Mouse (Mus musculus): ENCODE measurements at regions not wholly inside any gene's neighbourhood (a gene's known extent, or its start where the extent isn't known, plus 50 kb on each side); places are given as distances from the start of the nearest gene placed in this dataset.
A peak's percentile ranks its signal among the peaks of the same experiment; 100 is the strongest.

DNA sequence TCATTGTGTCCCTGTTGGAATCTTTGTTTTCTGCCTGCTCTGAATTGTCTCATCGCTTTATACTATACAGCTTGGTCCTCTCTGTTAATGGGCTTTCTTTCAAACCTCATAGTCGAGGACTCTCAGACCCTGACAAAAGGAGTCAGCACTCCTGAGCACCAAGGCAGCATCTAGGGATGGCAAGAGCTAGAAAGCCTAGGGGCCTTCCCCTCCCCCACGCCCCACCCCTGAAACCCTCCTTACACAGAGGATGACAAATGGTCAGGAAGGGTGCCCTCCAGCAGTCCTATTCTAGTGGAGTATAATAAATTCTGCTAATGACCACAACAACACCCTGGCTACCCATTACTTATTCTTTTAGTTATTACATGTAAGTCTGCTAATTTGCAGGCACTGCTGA is 74.4 kb downstream of the Tbx19 start:
- Histone ChIP-seq H3K4me1 (no peaks in the 10 kb centered on the region), H3K36me3 (replicated peaks) (no peaks in the 10 kb centered on the region), H3K9me3 (no peaks in the 10 kb centered on the region), H3K4me2 (no peak overlapping the region), H3K27ac (no peak overlapping the region), H3K4me3 (replicated peaks) (no peak overlapping the region), H3K9ac (no peak overlapping the region), H3K27me3 (no peaks in the 10 kb centered on the region)
- no peak for ATAC-seq (ENCODE audit: low FRiP score)
- WGBS = 69% methylated on average over 3 of the region's 3 CpGs

DNA sequence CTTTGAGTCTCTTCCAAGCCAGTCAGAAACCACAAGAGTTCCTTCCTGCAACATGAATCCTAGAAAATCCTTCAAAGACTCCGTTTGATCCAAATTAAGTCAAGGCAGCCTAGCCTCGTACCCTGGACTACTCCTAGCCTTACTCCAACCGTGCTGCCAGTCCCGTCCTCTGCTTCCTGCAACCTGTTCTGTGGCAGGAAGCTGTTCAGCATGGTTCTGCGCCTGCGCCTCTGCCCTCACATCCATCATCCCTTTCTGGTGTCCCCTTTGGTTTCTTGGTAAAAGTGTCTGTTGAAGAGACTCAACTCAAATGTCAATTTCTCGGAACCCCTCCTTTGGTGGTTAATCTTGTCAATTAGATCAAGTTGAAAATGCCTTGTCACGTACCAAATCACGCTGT is 75.8 kb downstream of the Tbx19 start:
- WGBS = 88% methylated on average over 9 of the region's 9 CpGs

DNA sequence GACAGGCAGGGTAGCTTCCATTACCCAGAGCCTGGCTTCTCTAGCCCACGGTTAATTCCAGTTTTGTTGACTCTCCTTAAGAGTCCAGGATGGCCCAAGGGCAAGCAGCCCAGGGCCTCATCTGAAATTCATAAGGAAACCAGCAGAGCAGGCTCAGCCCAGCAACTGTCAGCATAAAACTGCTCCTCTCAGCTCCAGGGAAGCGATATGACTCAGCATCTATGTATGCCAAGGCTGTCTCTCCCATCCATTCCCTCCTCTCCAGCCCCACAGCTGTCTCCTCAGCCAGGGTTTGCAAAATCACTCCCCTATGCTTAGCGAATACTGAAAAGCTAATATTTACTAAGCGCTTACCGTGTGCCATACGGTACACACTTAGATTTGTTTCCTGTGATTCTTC is 76.4 kb downstream of the Tbx19 start:
- WGBS = 89% methylated on average over 6 of the region's 6 CpGs
- no peak for ATAC-seq (ENCODE audit: low FRiP score)
- no peak overlapping the region for H3K4me2 ChIP-seq
- H3K27me3 ChIP-seq = no peaks in the 10 kb centered on the region
- H3K4me3 ChIP-seq (replicated peaks) = no peak overlapping the region
- H3K9me3 ChIP-seq = no peaks in the 10 kb centered on the region
- no peaks in the 10 kb centered on the region for H3K36me3 ChIP-seq (replicated peaks)
- H3K27ac ChIP-seq = no peak overlapping the region
- H3K9ac ChIP-seq = no peak overlapping the region
- H3K4me1 ChIP-seq = no peaks in the 10 kb centered on the region

More for the DNA sequence above, 75.8 kb downstream of the Tbx19 start:
- Histone ChIP-seq H3K4me1 (no peaks in the 10 kb centered on the region), H3K36me3 (replicated peaks) (no peaks in the 10 kb centered on the region), H3K27me3 (no peaks in the 10 kb centered on the region), H3K27ac (no peak overlapping the region), H3K9ac (no peak overlapping the region), H3K4me2 (no peak overlapping the region), H3K4me3 (replicated peaks) (no peak overlapping the region), H3K9me3 (no peaks in the 10 kb centered on the region)
- no peak for ATAC-seq (ENCODE audit: low FRiP score)

DNA sequence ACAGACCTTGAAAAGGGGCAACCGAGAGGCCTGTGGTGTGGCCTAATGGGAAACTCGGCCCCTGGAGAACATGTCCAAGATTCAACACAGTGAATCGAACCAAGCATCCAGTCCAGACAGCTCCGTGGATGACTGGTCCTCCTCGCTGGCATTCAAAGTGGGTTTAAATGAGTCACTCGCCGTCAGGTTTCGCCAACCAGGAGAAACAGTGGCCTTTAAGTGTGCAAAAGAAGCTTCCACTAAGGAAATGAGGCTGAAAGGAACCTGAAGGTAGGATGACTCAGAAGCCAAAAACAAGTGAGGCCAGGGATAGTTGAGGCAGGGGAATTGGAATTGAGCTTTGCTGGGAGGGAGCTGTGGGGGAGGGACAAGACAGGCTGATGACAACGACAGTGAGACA is 80.2 kb downstream of the Tbx19 start:
- no peak for ATAC-seq (ENCODE audit: low FRiP score)
- Histone ChIP-seq H3K9ac (no peak overlapping the region), H3K4me3 (replicated peaks) (no peak overlapping the region), H3K27ac (no peak overlapping the region), H3K9me3 (no peaks in the 10 kb centered on the region), H3K27me3 (no peaks in the 10 kb centered on the region), H3K36me3 (replicated peaks) (no peaks in the 10 kb centered on the region), H3K4me1 (peaks cover 10% of the 10 kb centered on the region), H3K4me2 (no peak overlapping the region)
- 95% methylated on average over 9 of the region's 9 CpGs for WGBS

DNA sequence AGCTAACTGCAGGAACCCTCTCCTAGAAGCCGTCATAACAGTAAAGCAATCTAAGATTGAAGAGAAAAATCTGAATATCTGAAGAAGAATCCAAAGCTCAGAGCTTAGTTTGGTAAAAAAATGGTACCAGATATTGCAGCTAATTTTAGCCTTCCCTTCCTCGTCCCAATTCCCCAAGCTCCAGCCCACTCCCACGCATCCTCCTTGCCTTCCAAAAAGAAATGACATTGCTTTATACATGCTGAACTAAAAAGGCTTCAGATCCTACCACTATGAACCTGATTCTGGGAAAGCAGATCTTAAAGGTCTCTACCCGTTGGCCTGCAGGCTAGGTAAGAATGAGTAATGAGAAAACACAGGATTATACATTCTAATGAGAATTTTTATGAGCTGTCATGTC is 83.3 kb downstream of the Tbx19 start:
- WGBS = 76% methylated on average over 4 of the region's 4 CpGs
- H3K36me3 ChIP-seq (replicated peaks) = no peaks in the 10 kb centered on the region
- no peaks in the 10 kb centered on the region for H3K27me3 ChIP-seq
- H3K4me1 ChIP-seq = peaks cover 19% of the 10 kb centered on the region
- no peaks in the 10 kb centered on the region for H3K9me3 ChIP-seq
- no peak overlapping the region for H3K9ac ChIP-seq
- no peak overlapping the region for H3K4me3 ChIP-seq (replicated peaks)
- H3K4me2 ChIP-seq = no peak overlapping the region
- H3K27ac ChIP-seq = no peak overlapping the region
- ATAC-seq (ENCODE audit: low FRiP score) = no peak

DNA sequence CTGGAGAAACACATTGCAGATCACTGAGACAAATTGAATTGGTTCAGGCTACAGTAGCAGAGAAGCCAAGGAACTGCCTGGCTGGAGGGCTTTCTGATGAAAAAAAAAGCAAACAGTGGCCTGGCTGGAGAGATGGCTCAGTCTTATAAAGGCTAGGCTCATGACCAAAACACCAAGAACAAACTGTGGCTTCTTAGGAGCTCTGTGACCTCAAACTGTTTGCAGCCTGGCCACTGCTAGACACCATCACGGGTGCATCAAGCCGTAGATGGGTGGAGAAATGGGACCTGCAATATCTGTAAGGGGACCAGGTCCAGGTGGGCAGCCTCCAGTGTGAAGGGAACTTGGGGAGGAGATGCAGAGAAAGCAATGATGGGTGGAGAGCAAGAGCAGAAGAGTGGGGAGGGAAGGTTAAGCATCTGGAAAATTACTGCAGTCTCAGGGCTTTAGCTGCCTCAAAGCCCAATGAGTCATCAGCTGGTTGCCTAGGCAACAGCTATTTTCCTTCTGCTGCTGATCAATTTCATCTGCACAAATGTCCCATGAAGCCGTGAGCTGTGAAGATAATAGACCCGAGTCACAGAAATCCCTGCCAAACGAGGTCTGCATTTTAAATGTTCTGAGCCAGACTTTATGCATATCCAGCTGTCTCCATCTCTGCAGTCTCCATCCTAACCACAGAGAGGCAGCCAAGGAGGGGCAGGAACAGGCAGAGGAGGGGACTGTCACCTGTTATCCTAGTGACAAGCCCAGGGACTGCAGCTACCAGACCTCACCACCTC is 85.1 kb downstream of the Tbx19 start:
- 34% methylated on average over 5 of the region's 5 CpGs for WGBS
- no peak overlapping the region for H3K4me3 ChIP-seq (replicated peaks)
- peak overlapping the region; percentile 18; the same call in 1 of the 2 replicates for H3K4me2 ChIP-seq
- H3K4me1 ChIP-seq = peaks cover 19% of the 10 kb centered on the region
- H3K9me3 ChIP-seq = no peaks in the 10 kb centered on the region
- ATAC-seq (ENCODE audit: low FRiP score) = peak; percentile 88
- H3K36me3 ChIP-seq (replicated peaks) = no peaks in the 10 kb centered on the region
- H3K27me3 ChIP-seq = no peaks in the 10 kb centered on the region
- H3K27ac ChIP-seq = peak overlapping the region; percentile 82
- no peak overlapping the region for H3K9ac ChIP-seq

DNA sequence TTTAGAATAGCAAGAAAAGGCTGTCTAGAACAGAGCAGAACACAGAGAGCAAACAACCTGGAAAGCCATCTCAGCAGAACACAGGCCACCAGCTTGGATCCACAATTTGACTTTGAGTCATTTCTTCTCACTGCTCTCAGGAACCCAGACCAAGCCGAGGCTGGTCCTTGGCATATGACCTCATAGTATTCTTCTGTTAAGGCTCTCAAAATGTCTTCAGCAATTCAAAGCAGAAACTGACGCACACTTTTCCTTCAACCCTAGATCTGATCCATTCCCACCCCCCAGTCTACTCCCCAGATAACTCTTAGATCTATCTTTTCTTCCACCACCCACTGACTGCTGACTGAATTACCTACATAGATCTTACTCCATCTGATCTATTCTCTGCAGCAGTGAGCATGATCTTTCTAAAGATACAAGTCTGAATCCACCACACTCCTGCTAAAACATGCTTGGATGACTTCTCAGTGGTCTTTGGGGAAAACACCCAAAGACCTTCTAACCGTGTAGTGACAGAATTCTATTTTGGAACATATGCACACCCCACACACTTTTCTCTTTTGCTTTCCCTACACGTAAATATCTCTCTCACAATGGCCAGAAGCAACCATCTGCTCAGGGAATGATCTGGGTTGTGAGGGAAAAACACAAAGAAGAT is 88.6 kb downstream of the Tbx19 start:
- WGBS = 91% methylated on average over 4 of the region's 4 CpGs
- H3K4me2 ChIP-seq = no peak overlapping the region
- H3K4me3 ChIP-seq (replicated peaks) = no peak overlapping the region
- no peak overlapping the region for H3K9ac ChIP-seq
- peaks cover 19% of the 10 kb centered on the region for H3K4me1 ChIP-seq
- H3K9me3 ChIP-seq = no peaks in the 10 kb centered on the region
- H3K27me3 ChIP-seq = no peaks in the 10 kb centered on the region
- ATAC-seq (ENCODE audit: low FRiP score) = no peak
- H3K27ac ChIP-seq = no peak overlapping the region
- H3K36me3 ChIP-seq (replicated peaks) = no peaks in the 10 kb centered on the region

DNA sequence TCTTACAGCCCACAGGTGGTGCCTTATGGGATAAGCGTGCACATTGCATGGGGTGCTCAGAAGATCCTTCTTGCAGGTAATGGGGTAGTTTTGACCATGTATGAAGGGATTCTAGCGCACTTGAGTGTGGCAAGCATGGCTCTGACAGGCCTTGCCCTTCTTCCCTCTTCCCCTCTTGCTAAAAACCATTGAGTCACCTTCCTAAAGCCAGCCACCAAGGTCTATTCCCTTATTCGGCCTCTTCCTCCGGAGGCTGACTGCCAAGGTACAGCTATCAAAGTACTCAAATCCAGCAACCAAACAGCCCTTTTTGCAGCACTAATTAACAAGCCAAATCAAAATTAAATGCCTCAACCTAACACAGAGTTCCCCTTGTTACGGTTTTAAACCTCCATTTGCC is 95.6 kb downstream of the Tbx19 start:
- ATAC-seq (ENCODE audit: low FRiP score) = no peak
- 61% methylated on average over 5 of the region's 5 CpGs for WGBS
- Histone ChIP-seq H3K27ac (no peak overlapping the region), H3K9me3 (no peaks in the 10 kb centered on the region), H3K4me2 (no peak overlapping the region), H3K36me3 (replicated peaks) (no peaks in the 10 kb centered on the region), H3K4me3 (replicated peaks) (no peak overlapping the region), H3K9ac (no peak overlapping the region), H3K27me3 (no peaks in the 10 kb centered on the region), H3K4me1 (0 out of 2 replicates have a peak, but pooled peaks cover 8% of the 10 kb centered on the region)

DNA sequence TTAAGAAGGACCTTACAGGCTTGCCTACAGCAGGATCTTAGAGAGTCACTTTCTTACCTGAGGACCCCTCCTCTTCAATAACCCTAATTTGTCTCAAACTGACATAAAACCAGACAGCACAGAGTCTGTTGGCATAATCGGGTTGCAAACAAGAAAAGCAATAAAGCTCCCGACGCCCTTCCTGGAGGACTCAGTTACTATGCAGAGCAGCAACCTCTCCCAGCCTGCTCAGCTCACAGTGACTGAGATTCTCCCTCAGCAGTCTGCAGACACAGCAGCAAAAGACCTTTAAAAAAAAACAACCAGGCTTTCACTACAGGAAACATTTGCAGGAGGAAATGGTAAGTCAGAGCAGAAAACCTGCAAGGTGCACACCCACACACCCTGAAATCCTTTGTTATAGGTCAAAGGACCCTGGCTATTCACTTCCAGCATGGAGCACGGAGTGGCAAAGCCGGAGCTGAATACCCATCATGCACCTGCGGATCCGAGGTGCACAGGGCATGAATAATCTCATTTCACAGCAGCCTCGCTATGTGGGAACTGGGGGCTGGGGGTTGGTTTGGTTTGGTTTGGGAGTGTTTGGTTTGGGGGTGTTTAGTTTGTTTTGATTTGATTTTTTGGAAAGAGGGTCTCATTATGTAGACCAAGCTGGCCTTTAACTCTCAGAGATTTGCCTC is 97.6 kb downstream of the Tbx19 start:
- H3K9me3 ChIP-seq = no peaks in the 10 kb centered on the region
- 60% methylated on average over 8 of the region's 8 CpGs for WGBS
- no peak overlapping the region for H3K27ac ChIP-seq
- H3K4me2 ChIP-seq = no peak overlapping the region
- H3K4me3 ChIP-seq (replicated peaks) = no peak overlapping the region
- H3K9ac ChIP-seq = no peak overlapping the region
- H3K4me1 ChIP-seq = 0 out of 2 replicates have a peak, but pooled peaks cover 8% of the 10 kb centered on the region
- H3K27me3 ChIP-seq = no peaks in the 10 kb centered on the region
- no peak for ATAC-seq (ENCODE audit: low FRiP score)
- no peaks in the 10 kb centered on the region for H3K36me3 ChIP-seq (replicated peaks)

DNA sequence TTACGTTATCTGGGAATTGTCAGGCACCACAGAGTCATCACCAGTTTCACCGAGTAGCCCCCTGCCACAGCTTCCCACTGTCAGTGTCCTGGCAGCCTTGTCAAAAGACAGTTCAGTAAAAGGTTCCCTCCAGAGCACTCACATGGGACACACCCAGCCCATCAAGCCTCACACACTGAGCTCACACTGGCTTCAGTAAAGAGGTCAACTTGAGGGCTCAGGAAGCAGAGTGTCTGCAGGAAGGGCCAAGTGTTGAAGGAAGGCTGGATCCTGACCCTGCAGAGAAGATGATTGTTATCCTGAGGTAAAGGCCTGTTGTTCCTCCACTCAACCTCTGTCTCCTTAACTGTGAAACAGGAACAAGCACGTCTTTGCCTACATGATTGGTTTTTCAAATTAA is 99.2 kb downstream of the Tbx19 start:
- Histone ChIP-seq H3K36me3 (replicated peaks) (no peaks in the 10 kb centered on the region), H3K4me2 (no peak overlapping the region), H3K27ac (no peak overlapping the region), H3K9me3 (no peaks in the 10 kb centered on the region), H3K4me3 (replicated peaks) (no peak overlapping the region), H3K4me1 (0 out of 2 replicates have a peak, but pooled peaks cover 8% of the 10 kb centered on the region), H3K9ac (no peak overlapping the region), H3K27me3 (no peaks in the 10 kb centered on the region)
- ATAC-seq (ENCODE audit: low FRiP score) = no peak
- WGBS = 78% methylated on average over 3 of the region's 3 CpGs

DNA sequence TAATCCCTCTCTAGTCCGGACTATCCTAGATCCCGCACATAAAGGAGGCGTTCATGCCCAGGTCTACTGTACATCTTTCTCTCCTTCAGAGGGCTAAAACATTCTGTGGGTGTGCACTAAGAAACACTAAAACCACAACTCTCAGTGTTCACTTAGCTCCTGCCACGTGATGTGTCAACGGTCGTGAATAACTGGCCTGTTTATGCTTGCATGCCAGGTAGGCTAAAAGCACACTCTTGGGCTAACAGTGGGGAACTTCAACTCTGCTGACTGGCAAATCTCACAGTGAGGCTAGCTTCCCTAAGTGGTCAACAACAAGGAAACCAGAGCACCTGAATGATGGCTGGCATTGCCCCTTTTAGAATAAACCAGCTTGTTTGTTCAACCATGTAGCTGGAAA is 106.3 kb downstream of the Tbx19 start:
- Histone ChIP-seq H3K27ac (no peak overlapping the region), H3K4me2 (no peak overlapping the region), H3K36me3 (replicated peaks) (no peaks in the 10 kb centered on the region), H3K9ac (no peak overlapping the region), H3K4me1 (no peaks in the 10 kb centered on the region), H3K9me3 (no peaks in the 10 kb centered on the region), H3K27me3 (no peaks in the 10 kb centered on the region), H3K4me3 (replicated peaks) (no peak overlapping the region)
- WGBS = 74% methylated on average over 6 of the region's 6 CpGs
- ATAC-seq (ENCODE audit: low FRiP score) = no peak

DNA sequence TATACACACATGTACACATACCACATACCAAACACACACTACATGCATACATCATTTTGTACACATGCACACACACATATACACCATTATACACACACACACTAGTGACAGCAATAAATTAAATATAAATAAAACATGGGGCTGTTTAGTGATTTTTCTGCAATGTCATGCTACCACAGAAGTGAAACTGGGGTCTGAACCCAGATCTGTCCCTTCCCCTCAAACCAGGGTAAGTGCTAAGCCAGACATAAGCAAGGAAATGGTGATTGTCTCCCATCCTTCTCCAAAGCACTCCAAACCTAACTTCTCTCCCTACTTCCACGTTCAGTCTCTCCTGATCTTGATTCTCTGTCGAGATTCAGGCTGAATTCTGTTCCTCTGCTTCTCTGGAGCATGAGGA is 109.3 kb downstream of the Tbx19 start:
- Histone ChIP-seq H3K9ac (no peak overlapping the region), H3K36me3 (replicated peaks) (no peaks in the 10 kb centered on the region), H3K4me2 (no peak overlapping the region), H3K4me1 (peaks cover 6% of the 10 kb centered on the region), H3K27ac (no peak overlapping the region), H3K4me3 (replicated peaks) (no peak overlapping the region), H3K9me3 (no peaks in the 10 kb centered on the region), H3K27me3 (no peaks in the 10 kb centered on the region)
- WGBS = 54% methylated on average over 2 of the region's 2 CpGs
- no peak for ATAC-seq (ENCODE audit: low FRiP score)

All from forebrain, embryonic 12.5 days (tissue).